Mouse (Mus musculus) stomach, postnatal 0 days (tissue): Measurements from ENCODE around the gene Nlrx1. TPM values are rescaled to one million over a fixed set of nuclear protein-coding genes. Genes with fewer than 3 reads are reported as not detected.
A peak's percentile ranks its signal among the peaks of the same experiment; 100 is the strongest.

Experiments
- ATAC-seq: fragments of 200-750 bp; cut with Nextera tagmentation; 2 replicates; pipeline ENCODE4 v1.8.0; 2017; ENCODE audit not compliant: low FRiP score, low TSS enrichment
- DNase-seq: peaks from one replicate; pipeline ENCODE4 v3.0.0-alpha.2; 2016; ENCODE audit warnings: low spot score
- H3K27ac ChIP-seq: fragments of 300-500 bp; sonication (generic); replicated peaks from 2 replicates; pipeline ENCODE4 v1.5.1; 2014; ENCODE audit warnings: mild to moderate bottlenecking, control low read depth
- H3K27me3 ChIP-seq: fragments of 300-500 bp; sonication (generic); 2 replicates; pipeline ENCODE4 v1.6.1; 2014; ENCODE audit warnings: low read length; ENCODE audit not compliant: control insufficient read depth, insufficient read depth
- H3K36me3 ChIP-seq: fragments of 300-500 bp; sonication (generic); 2 replicates; pipeline ENCODE4 v1.6.1; 2014; ENCODE audit warnings: low read length, mixed read lengths; ENCODE audit not compliant: control insufficient read depth, insufficient read depth
- H3K4me1 ChIP-seq: fragments of 300-500 bp; sonication (generic); replicated peaks from 2 replicates; pipeline ENCODE4 v1.6.1; 2014; ENCODE audit warnings: antibody characterized with exemption; ENCODE audit not compliant: control insufficient read depth, insufficient read depth
- H3K4me2 ChIP-seq: fragments of 300-500 bp; sonication (generic); replicated peaks from 2 replicates; pipeline ENCODE4 v1.6.1; 2014; ENCODE audit warnings: low read depth, mild to moderate bottlenecking, control low read depth, moderate library complexity
- H3K4me3 ChIP-seq: fragments of 300-500 bp; sonication (generic); 2 replicates; pipeline ENCODE4 v1.5.1; 2014; ENCODE audit warnings: low read depth, low read length, control low read depth
- H3K9ac ChIP-seq: fragments of 300-500 bp; sonication (generic); 2 replicates; pipeline ENCODE4 v1.6.1; 2014; ENCODE audit warnings: mild to moderate bottlenecking, low read length, control low read depth, mixed read lengths
- H3K9me3 ChIP-seq: fragments of 300-500 bp; sonication (generic); 2 replicates; pipeline ENCODE4 v1.6.1; 2016; ENCODE audit warnings: low read length; ENCODE audit not compliant: control insufficient read depth
- CTCF ChIP-seq: IDR thresholded peaks from 2 replicates; pipeline ENCODE4 v1.5.1; 2016; ENCODE audit warnings: antibody characterized with exemption, low read depth, mild to moderate bottlenecking, moderate library complexity
- EP300 ChIP-seq: optimal IDR thresholded peaks from 2 replicates; pipeline ENCODE3; 2016; ENCODE audit warnings: antibody characterized with exemption
- WGBS: fragments of 180-500 bp; shearing (Covaris S2); extraction: QIAGEN DNeasy Blood & Tissue Kit; methylation state at CpG from one replicate; pipeline ENCODE4 v1.1.7; 2014; 5-methylcytosine and 5-hydroxymethylcytosine counted together
- polyA plus RNA-seq: library from polyadenylated mRNA; unstranded; fragments of >200 nt; fragmentation: Nextera tagmentation; extraction: Ambion mirVana; gene quantifications from 2 replicates; pipeline ENCODE4 v1.2.1, GENCODE M21; 2015

Nlrx1 gene
- polyA plus RNA-seq = 9.2 and 10.7 TPM in 2 replicates

DNA sequence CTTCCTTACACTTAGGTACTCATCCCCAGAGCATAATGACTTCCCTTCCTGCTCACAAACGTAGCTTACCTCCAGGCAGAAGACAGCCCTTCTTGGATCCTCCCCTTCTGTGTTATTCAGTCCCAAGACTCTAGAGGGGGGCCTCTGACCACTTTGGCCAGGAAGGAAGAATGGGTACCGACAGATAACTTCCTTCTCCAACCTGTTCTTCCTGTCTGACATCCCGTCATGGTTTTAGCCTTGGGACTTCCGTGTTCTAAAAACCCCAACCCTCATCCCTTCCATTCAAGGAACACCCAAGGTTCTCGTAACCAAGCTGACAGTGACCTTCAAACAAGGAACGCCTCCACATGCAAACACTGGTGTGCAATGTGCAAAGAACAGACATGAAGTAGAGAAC, at the start of gene Nlrx1:
Gene Nlrx1, minus strand, starts transcription at position 168 of the 400 bp plus-strand sequence.
- Histone ChIP-seq H3K4me2 (peak within 1 kb of the TSS; percentile 85), H3K9me3 (no peaks in the 10 kb centered on the region), H3K9ac (peak within 1 kb of the TSS; percentile 94), H3K27me3 (no peaks in the 10 kb centered on the region), H3K4me3 (peak within 1 kb of the TSS; percentile 56), H3K36me3 (no peaks in the 10 kb centered on the region), H3K27ac (peak within 1 kb of the TSS; percentile 97), H3K4me1 (0 out of 2 replicates have a peak, but pooled peaks cover 2% of the 10 kb centered on the region)
- ATAC-seq (peak; percentile 27; the same call in 1 of the 2 replicates), DNase-seq (no peak)
- 45% methylated on average over 6 of the region's 6 CpGs for WGBS
- TF ChIP-seq EP300 (no peak), CTCF (no peak)

DNA sequence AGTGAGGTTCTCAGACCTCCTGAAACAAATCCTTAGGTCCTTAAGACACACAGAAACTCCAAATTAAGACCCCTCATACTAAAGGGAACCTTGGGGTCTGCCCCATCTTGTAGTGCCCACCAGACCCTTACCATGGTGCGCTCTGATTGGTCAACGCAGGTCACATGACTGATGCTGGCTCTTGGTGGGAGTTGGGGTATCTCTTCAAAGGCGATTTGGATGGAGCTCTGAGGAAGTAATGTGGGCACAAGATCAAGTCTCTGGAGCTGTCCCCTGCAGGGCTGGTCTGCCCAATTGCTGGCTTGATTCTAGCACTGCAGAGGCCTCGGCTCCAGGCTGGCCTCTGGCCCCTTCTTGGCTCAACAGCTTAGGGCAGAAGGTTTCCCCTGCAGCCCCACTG, 49.1 kb upstream of the Nlrx1 start:
- WGBS = 78% methylated on average over 4 of the region's 4 CpGs
- H3K9me3 ChIP-seq = no peaks in the 10 kb centered on the region
- no peak overlapping the region for H3K27ac ChIP-seq

DNA sequence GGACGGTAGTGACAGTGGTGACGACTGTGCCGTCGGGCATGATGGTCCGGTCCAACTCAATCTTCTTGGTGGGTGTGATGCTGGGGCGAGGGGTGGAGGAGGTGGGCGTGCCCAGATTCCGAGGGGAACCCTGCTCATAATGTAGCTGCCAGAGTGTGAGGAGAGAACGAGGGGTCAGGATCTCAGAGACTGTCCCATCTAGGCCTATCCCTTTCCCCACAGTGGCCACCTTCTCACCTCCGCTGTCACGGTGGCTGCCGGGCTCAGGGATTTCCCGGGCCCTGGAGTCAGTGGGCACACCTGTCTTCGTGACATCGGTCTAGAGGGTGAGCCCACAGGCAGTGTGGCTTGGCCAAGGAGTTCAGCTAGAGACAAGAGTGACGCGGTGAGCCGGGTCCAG, 46.5 kb upstream of the Nlrx1 start:
- no peak overlapping the region for H3K27ac ChIP-seq
- DNase-seq (no peak), ATAC-seq (no peak)
- H3K9ac ChIP-seq = no peak overlapping the region
- peaks cover 22% of the 10 kb centered on the region for H3K36me3 ChIP-seq
- no peak overlapping the region for H3K4me2 ChIP-seq
- no peaks in the 10 kb centered on the region for H3K9me3 ChIP-seq
- TF ChIP-seq EP300 = no peak
- TF ChIP-seq CTCF = no peak
- WGBS = 92% methylated on average over 18 of the region's 18 CpGs
- no peaks in the 10 kb centered on the region for H3K27me3 ChIP-seq
- H3K4me1 ChIP-seq = no peaks in the 10 kb centered on the region; the same call in none of the 2 replicates
- no peak overlapping the region for H3K4me3 ChIP-seq

More for the DNA sequence above, 49.1 kb upstream of the Nlrx1 start:
- Histone ChIP-seq H3K9ac (no peak overlapping the region), H3K4me2 (0 out of 2 replicates have a peak overlapping the region, but pooled peaks have one; percentile 12), H3K4me3 (no peak overlapping the region), H3K4me1 (no peaks in the 10 kb centered on the region; the same call in none of the 2 replicates), H3K27me3 (no peaks in the 10 kb centered on the region), H3K36me3 (peaks cover 22% of the 10 kb centered on the region)
- DNase-seq (no peak), ATAC-seq (no peak)
- TF ChIP-seq EP300 (no peak), CTCF (no peak)

GRCm38 (mm10) chr9:44314257-44314547, 45.8 kb upstream of the Nlrx1 start:
- ATAC-seq (no peak), DNase-seq (no peak)
- Histone ChIP-seq H3K27me3 (no peaks in the 10 kb centered on the region), H3K4me2 (no peak overlapping the region), H3K4me1 (no peaks in the 10 kb centered on the region; the same call in none of the 2 replicates), H3K9ac (no peak overlapping the region), H3K36me3 (peaks cover 22% of the 10 kb centered on the region), H3K4me3 (no peak overlapping the region), H3K9me3 (no peaks in the 10 kb centered on the region), H3K27ac (no peak overlapping the region)
- no peak for TF ChIP-seq EP300
- no peak for TF ChIP-seq CTCF
- 78% methylated on average over 4 of the region's 4 CpGs for WGBS

GRCm38 (mm10) chr9:44313476-44314256, 45.3 kb upstream of the Nlrx1 start:
- no peak overlapping the region for H3K27ac ChIP-seq
- H3K4me3 ChIP-seq = no peak overlapping the region
- H3K27me3 ChIP-seq = no peaks in the 10 kb centered on the region
- DNase-seq (no peak), ATAC-seq (no peak)
- no peak overlapping the region for H3K4me2 ChIP-seq
- no peaks in the 10 kb centered on the region for H3K9me3 ChIP-seq
- 76% methylated on average over 19 of the region's 19 CpGs for WGBS
- no peaks in the 10 kb centered on the region; the same call in 1 of the 2 replicates for H3K4me1 ChIP-seq
- peaks cover 22% of the 10 kb centered on the region for H3K36me3 ChIP-seq
- no peak overlapping the region for H3K9ac ChIP-seq
- TF ChIP-seq EP300 (no peak), CTCF (no peak)
